Mouse (Mus musculus) CD4-positive, CD25-positive, alpha-beta regulatory T cell, adult 4 months (primary cell): ENCODE data around the gene Cttnbp2nl. TPM values are rescaled to one million over a fixed set of nuclear protein-coding genes. Genes with fewer than 3 reads are reported as not detected.
A peak's percentile ranks its signal among the peaks of the same experiment; 100 is the strongest.

Experiments used
- ATAC-seq: one replicate; pipeline ENCODE4 v1.8.0; 2017
- polyA plus RNA-seq, 2 experiments: library from polyadenylated mRNA; unstranded; fragments of 100-300 nt; shearing (Covaris generic); gene quantifications; one replicate each; pipeline ENCODE4 v1.2.1; 2017

Gene Cttnbp2nl
- polyA plus RNA-seq, 2 experiments from 2014 or later: 0.15 TPM; not detected in 1

GRCm38 (mm10) chr3:105012696-105013313 lies 40.1 kb downstream of the Cttnbp2nl start:
- ATAC-seq: no peak

GRCm38 (mm10) chr3:105011883-105012282 lies 41.1 kb downstream of the Cttnbp2nl start:
- no peak for ATAC-seq

GRCm38 (mm10) chr3:105010681-105011339 lies 42.1 kb downstream of the Cttnbp2nl start:
- ATAC-seq: no peak

- no peak for ATAC-seq
These were observed 44.9 kb downstream of the Cttnbp2nl start for GRCm38 (mm10) chr3:105008070-105008469.

GRCm38 (mm10) chr3:105006101-105006500 lies 46.8 kb downstream of the Cttnbp2nl start:
- no peak for ATAC-seq

GRCm38 (mm10) chr3:105005561-105006065 lies 47.3 kb downstream of the Cttnbp2nl start:
- no peak for ATAC-seq

- ATAC-seq: no peak
These were observed 47.9 kb downstream of the Cttnbp2nl start for GRCm38 (mm10) chr3:105005011-105005410.

- no peak for ATAC-seq
These were observed 48.9 kb downstream of the Cttnbp2nl start for GRCm38 (mm10) chr3:105003960-105004463.

- ATAC-seq: no peak
These were observed 51.6 kb downstream of the Cttnbp2nl start for GRCm38 (mm10) chr3:105001374-105001773.

GRCm38 (mm10) chr3:105000561-105000960 lies 52.4 kb downstream of the Cttnbp2nl start:
- ATAC-seq: no peak

GRCm38 (mm10) chr3:104997563-104997962 lies 55.4 kb downstream of the Cttnbp2nl start:
- no peak for ATAC-seq

GRCm38 (mm10) chr3:104995707-104996106 lies 57.2 kb downstream of the Cttnbp2nl start:
- no peak for ATAC-seq

- no peak for ATAC-seq
These were observed 58.5 kb downstream of the Cttnbp2nl start for GRCm38 (mm10) chr3:104994415-104994841.

- ATAC-seq: no peak
These were observed 59.1 kb downstream of the Cttnbp2nl start for GRCm38 (mm10) chr3:104993800-104994199.

GRCm38 (mm10) chr3:104992709-104993388 lies 60.1 kb downstream of the Cttnbp2nl start:
- ATAC-seq: peak; percentile 77

- no peak for ATAC-seq
These were observed 61.2 kb downstream of the Cttnbp2nl start for GRCm38 (mm10) chr3:104991703-104992102.

- ATAC-seq: no peak
These were observed 65.1 kb downstream of the Cttnbp2nl start for GRCm38 (mm10) chr3:104987884-104988283.

- ATAC-seq: no peak
These were observed 73.2 kb downstream of the Cttnbp2nl start for GRCm38 (mm10) chr3:104979735-104980134.

GRCm38 (mm10) chr3:104967548-104968300 lies 85.2 kb downstream of the Cttnbp2nl start:
- peak; percentile 60 for ATAC-seq

- ATAC-seq: no peak
These were observed 86.9 kb downstream of the Cttnbp2nl start for GRCm38 (mm10) chr3:104965991-104966554.

- no peak for ATAC-seq
These were observed 87.7 kb downstream of the Cttnbp2nl start for GRCm38 (mm10) chr3:104965070-104965855.
